Mouse (Mus musculus) cerebellum, adult 18-20 months (tissue): ENCODE results near the gene Tmigd1.

Experiments used
- DNase-seq, 2 experiments: peaks; one replicate each; pipeline ENCODE4 v3.0.0; 2021

Tmigd1 gene

GRCm38 (mm10) chr11:76901579-76902361 is at the start of gene Tmigd1:
TSS of gene Tmigd1 (plus strand) at chr11:76902159.
- DNase-seq: no peak

GRCm38 (mm10) chr11:76854475-76855341 is 47.3 kb upstream of the Tmigd1 start:
- no peak for DNase-seq

GRCm38 (mm10) chr11:76856601-76857000 is 45.4 kb upstream of the Tmigd1 start:
- DNase-seq: no peak

- peak; percentile 39 to 59 for DNase-seq
Observed at GRCm38 (mm10) chr11:76857111-76857510, 44.8 kb upstream of the Tmigd1 start.

GRCm38 (mm10) chr11:76858781-76859180 is 43.2 kb upstream of the Tmigd1 start:
- no peak for DNase-seq

- DNase-seq: no peak
Observed at GRCm38 (mm10) chr11:76859261-76859660, 42.7 kb upstream of the Tmigd1 start.

GRCm38 (mm10) chr11:76861185-76861584 is 40.8 kb upstream of the Tmigd1 start:
- DNase-seq: peak; percentile 58 to 66

GRCm38 (mm10) chr11:76872556-76873234 is 29.3 kb upstream of the Tmigd1 start:
- DNase-seq: no peak

GRCm38 (mm10) chr11:76873865-76874264 is 28.1 kb upstream of the Tmigd1 start:
- DNase-seq: no peak

GRCm38 (mm10) chr11:76874766-76875165 is 27.2 kb upstream of the Tmigd1 start:
- DNase-seq: no peak

GRCm38 (mm10) chr11:76879816-76880215 is 22.1 kb upstream of the Tmigd1 start:
- DNase-seq: no peak

GRCm38 (mm10) chr11:76884451-76884850 is 17.5 kb upstream of the Tmigd1 start:
- DNase-seq: no peak

GRCm38 (mm10) chr11:76889339-76890164 is 12.4 kb upstream of the Tmigd1 start:
- no peak for DNase-seq

GRCm38 (mm10) chr11:76891171-76891570 is 10.8 kb upstream of the Tmigd1 start:
- DNase-seq: no peak

GRCm38 (mm10) chr11:76891738-76892349 is 10.1 kb upstream of the Tmigd1 start:
- no peak for DNase-seq

- DNase-seq: no peak
Observed at GRCm38 (mm10) chr11:76892972-76893371, 9.0 kb upstream of the Tmigd1 start.

- no peak for DNase-seq
Observed at GRCm38 (mm10) chr11:76893570-76893969, 8.4 kb upstream of the Tmigd1 start.

- peak; percentile 73 to 76 for DNase-seq
Observed at GRCm38 (mm10) chr11:76894240-76894639, 7.7 kb upstream of the Tmigd1 start.

GRCm38 (mm10) chr11:76896360-76896759 is 5.6 kb upstream of the Tmigd1 start:
- DNase-seq: no peak

- DNase-seq: no peak
Observed at GRCm38 (mm10) chr11:76897126-76897525, 4.8 kb upstream of the Tmigd1 start.

GRCm38 (mm10) chr11:76897871-76898270 is 4.1 kb upstream of the Tmigd1 start:
- DNase-seq: no peak

- no peak for DNase-seq
Observed at GRCm38 (mm10) chr11:76898751-76899150, 3.2 kb upstream of the Tmigd1 start.
